Mouse (Mus musculus) lung, adult 2 months (tissue): Measurements from ENCODE around the gene Tdg.

Experiments
- CTCF ChIP-seq: fragments of 200-500 bp; IDR thresholded peaks from 2 replicates; pipeline ENCODE4 v1.5.1; 2011; ENCODE audit warnings: mild to moderate bottlenecking, low read length, control low read depth; ENCODE audit not compliant: insufficient read depth
- POLR2A ChIP-seq: fragments of 200-500 bp; IDR thresholded peaks from 2 replicates; pipeline ENCODE4 v1.6.1; 2011; ENCODE audit warnings: low read depth, mild to moderate bottlenecking, control low read depth, low read length, borderline replicate concordance; ENCODE audit errors: extremely low read depth

DNA sequence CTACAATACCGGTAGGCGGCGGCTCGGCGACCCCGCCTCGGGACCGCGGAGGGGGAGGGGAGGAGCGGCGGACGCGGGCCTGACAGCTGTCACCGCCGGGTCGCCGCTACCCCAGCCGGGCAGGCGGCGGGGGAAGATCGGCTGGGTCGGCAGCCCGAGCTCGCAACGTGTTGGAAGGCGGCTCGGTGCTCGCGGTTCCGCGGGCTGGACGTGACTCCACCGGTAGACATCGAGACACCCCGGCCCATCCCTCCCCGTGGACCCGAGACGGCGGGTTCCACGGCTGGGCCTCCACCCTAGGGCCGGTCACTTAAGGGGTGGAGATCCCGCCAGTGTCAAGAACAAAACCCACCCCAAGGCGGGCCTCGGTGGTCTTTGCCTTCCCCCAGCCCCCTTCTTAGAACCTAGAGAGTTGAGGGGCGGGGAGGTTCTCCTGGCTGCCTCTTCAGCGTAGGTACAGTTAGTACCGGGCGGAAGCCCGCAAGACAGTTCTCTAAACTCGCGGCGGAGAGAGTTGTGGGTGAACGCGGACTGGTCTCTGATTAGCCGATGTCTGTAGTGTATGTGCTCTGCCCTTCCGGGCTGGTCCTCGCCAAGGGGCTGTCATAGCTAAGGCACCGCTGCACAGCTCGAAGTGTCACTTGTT, 69.8 kb downstream of the Tdg start:
- TF ChIP-seq POLR2A (no peak), CTCF (no peak)
